Mouse (Mus musculus): ENCODE measurements around the gene Tsga13.

GRCm38 (mm10) chr6:30921826-30922225 lies 6.5 kb upstream of the Tsga13 start:
- TF ChIP-seq EP300 (optimal IDR thresholded peaks at IDR 0.05) (no peak), CTCF (IDR thresholded peaks at IDR 0.05; ENCODE audit: low read depth) (no peak)
